Mouse (Mus musculus): ENCODE results near the gene Olfr1185-ps1.
"Not testable (repeated sequence)": the region's sequence is repeated elsewhere in the genome, so short reads cannot be mapped to it uniquely, and the experiment has no call there.

The Olfr1185-ps1 gene

GRCm38 (mm10) chr2:88493020-88493419 lies at the start of gene Olfr1185-ps1:
TSS of gene Olfr1185-ps1 (plus strand) at chr2:88493320.
- no peak for DNase-seq (ENCODE audit: low spot score in 2 of 2)

- DNase-seq (ENCODE audit: low spot score in 2 of 2): no peak
Measured at GRCm38 (mm10) chr2:88449031-88449430, 44.1 kb upstream of the Olfr1185-ps1 start, which contains the start of gene Gm13757. TSS of gene Gm13757 (minus strand) at chr2:88449131.

- DNase-seq (ENCODE audit: low spot score in 2 of 2): not testable (repeated sequence)
Measured at GRCm38 (mm10) chr2:88454567-88454966, 38.6 kb upstream of the Olfr1185-ps1 start, which contains the start of gene Olfr1183. TSS of gene Olfr1183 (plus strand) at chr2:88454867.

- DNase-seq (ENCODE audit: low spot score in 2 of 2): no peak
Measured at GRCm38 (mm10) chr2:88483298-88483697, 9.8 kb upstream of the Olfr1185-ps1 start, which contains the start of gene Olfr1184. TSS of gene Olfr1184 (plus strand) at chr2:88483598.

- no peak for DNase-seq (ENCODE audit: low spot score in 2 of 2)
Measured at GRCm38 (mm10) chr2:88518251-88518650, 25.1 kb downstream of the Olfr1185-ps1 start, which contains the start of gene Olfr1186. TSS of gene Olfr1186 (plus strand) at chr2:88518551.

GRCm38 (mm10) chr2:88525720-88526119 lies 32.6 kb downstream of the Olfr1185-ps1 start:
- DNase-seq (ENCODE audit: low spot score in 2 of 2): no peak

Measured in cerebellum, postnatal 4 days (tissue).